Mouse (Mus musculus) CD4-positive, CD25-positive, alpha-beta regulatory T cell, adult 4 months (primary cell): ENCODE data around the gene Atp9a. TPM values are rescaled to one million over a fixed set of nuclear protein-coding genes. Genes with fewer than 3 reads are reported as not detected.

Experiments
- ATAC-seq: one replicate; pipeline ENCODE4 v1.8.0; 2017
- polyA plus RNA-seq, 2 experiments: library from polyadenylated mRNA; unstranded; fragments of 100-300 nt; shearing (Covaris generic); gene quantifications; one replicate each; pipeline ENCODE4 v1.2.1; 2017

Atp9a gene
- polyA plus RNA-seq, 2 experiments from 2014 or later: 7.9 to 16.2 TPM

GRCm38 (mm10) chr2:168681531-168681930 is 60.7 kb downstream of the Atp9a start:
- ATAC-seq: no peak

- ATAC-seq: no peak
These were observed 62.6 kb downstream of the Atp9a start for GRCm38 (mm10) chr2:168679381-168680199.

GRCm38 (mm10) chr2:168678662-168679294 is 63.4 kb downstream of the Atp9a start:
- no peak for ATAC-seq

- ATAC-seq: no peak
These were observed 64.6 kb downstream of the Atp9a start for GRCm38 (mm10) chr2:168677650-168678049.

GRCm38 (mm10) chr2:168671724-168672123 is 70.5 kb downstream of the Atp9a start:
- ATAC-seq: no peak

GRCm38 (mm10) chr2:168670241-168670640 is 72.0 kb downstream of the Atp9a start:
- ATAC-seq: no peak

GRCm38 (mm10) chr2:168669762-168670161 is 72.4 kb downstream of the Atp9a start:
- no peak for ATAC-seq

- no peak for ATAC-seq
These were observed 74.5 kb downstream of the Atp9a start for GRCm38 (mm10) chr2:168667745-168668144.

- ATAC-seq: no peak
These were observed 76.5 kb downstream of the Atp9a start for GRCm38 (mm10) chr2:168665680-168666079.

GRCm38 (mm10) chr2:168663716-168664115 is 78.5 kb downstream of the Atp9a start:
- ATAC-seq: no peak

- ATAC-seq: no peak
These were observed 79.0 kb downstream of the Atp9a start for GRCm38 (mm10) chr2:168663216-168663615.

- ATAC-seq: no peak
These were observed 80.4 kb downstream of the Atp9a start for GRCm38 (mm10) chr2:168661802-168662201.

- ATAC-seq: no peak
These were observed 81.9 kb downstream of the Atp9a start for GRCm38 (mm10) chr2:168660344-168660743.

GRCm38 (mm10) chr2:168658551-168658950 is 83.7 kb downstream of the Atp9a start:
- no peak for ATAC-seq

GRCm38 (mm10) chr2:168656569-168657308 is 85.5 kb downstream of the Atp9a start:
- ATAC-seq: no peak

GRCm38 (mm10) chr2:168654983-168655669 is 87.1 kb downstream of the Atp9a start:
- ATAC-seq: no peak

- no peak for ATAC-seq
These were observed 87.7 kb downstream of the Atp9a start for GRCm38 (mm10) chr2:168654482-168654881.

- no peak for ATAC-seq
These were observed 90.5 kb downstream of the Atp9a start for GRCm38 (mm10) chr2:168651757-168652156.

- ATAC-seq: no peak
These were observed 94.0 kb downstream of the Atp9a start for GRCm38 (mm10) chr2:168648171-168648570.

GRCm38 (mm10) chr2:168644855-168645254 is 97.4 kb downstream of the Atp9a start:
- ATAC-seq: no peak

- no peak for ATAC-seq
These were observed 98.6 kb downstream of the Atp9a start for GRCm38 (mm10) chr2:168643524-168644177.

GRCm38 (mm10) chr2:168642187-168642586 is 100.0 kb downstream of the Atp9a start:
- no peak for ATAC-seq
